Mouse (Mus musculus) kidney, adult 2 months (tissue): ENCODE results near the gene Col5a1.

ENCODE experiments used
- CTCF ChIP-seq: fragments of 200-500 bp; conservative IDR thresholded peaks from 2 replicates; pipeline ENCODE4 v1.5.1; 2011; ENCODE audit warnings: low read depth, mild to moderate bottlenecking, control low read depth, low read length, moderate library complexity, mixed read lengths; ENCODE audit not compliant: insufficient read depth, insufficient read length
- POLR2A ChIP-seq: fragments of 200-500 bp; IDR thresholded peaks from one replicate; pipeline ENCODE4 v1.6.1; 2011; ENCODE audit warnings: low read depth, low read length, control low read depth

GRCm38 (mm10) chr2:27864491-27865365 lies 21.5 kb upstream of the Col5a1 start:
- TF ChIP-seq POLR2A (no peak), CTCF (no peak)
